Mouse (Mus musculus) E14TG2a.4 (cell line): ENCODE results near the gene Apobec3.

Source experiments
- CTCF ChIP-seq: conservative IDR thresholded peaks from 2 replicates; pipeline ENCODE4 v1.5.1; 2014; ENCODE audit warnings: low read length
- NANOG ChIP-seq: IDR thresholded peaks from 2 replicates; pipeline ENCODE4 v1.6.1; 2014; ENCODE audit warnings: borderline replicate concordance, low read length, mixed read lengths

- TF ChIP-seq CTCF: no peak
- TF ChIP-seq NANOG: no peak
Observed at GRCm38 (mm10) chr15:79951226-79951625, 59.8 kb downstream of the Apobec3 start.
